Mouse (Mus musculus) large intestine, adult 2 months (tissue): ENCODE measurements around the gene Kctd20. TPM values are rescaled to one million over a fixed set of nuclear protein-coding genes. Genes with fewer than 3 reads are reported as not detected.

Experiments used
- DNase-seq: peaks from one replicate; pipeline ENCODE4 v3.0.0-alpha.2; 2012; ENCODE audit warnings: low read depth, low spot score
- WGBS: fragments of 180-500 bp; shearing (Covaris S2); methylation state at CpG from one replicate; pipeline ENCODE4 v1.1.7; 2018; 5-methylcytosine and 5-hydroxymethylcytosine counted together
- polyA plus RNA-seq: library from polyadenylated mRNA; depleted of rRNA; stranded (reverse); fragments of >200 nt; gene quantifications from 2 replicates; pipeline ENCODE4 v1.2.3, GENCODE M21; 2012; rRNA removed

Kctd20 gene
- 17.6 and 22.5 TPM in 2 replicates for polyA plus RNA-seq

- WGBS: under 1% methylated on average over 75 of the region's 80 CpGs
- peak; percentile 65 for DNase-seq
Observed at GRCm38 (mm10) chr17:28951831-28952799, at the start of gene Kctd20. TSS of gene Kctd20 (plus strand) at chr17:28951950.

- 34% methylated on average over 23 of the region's 23 CpGs for WGBS
- DNase-seq: no peak
Observed at GRCm38 (mm10) chr17:28904546-28905376, 47.0 kb upstream of the Kctd20 start.

- DNase-seq: no peak
- 83% methylated on average over 13 of the region's 13 CpGs for WGBS
Observed at GRCm38 (mm10) chr17:28905377-28905916, 46.3 kb upstream of the Kctd20 start.

GRCm38 (mm10) chr17:28907959-28908358 is 43.8 kb upstream of the Kctd20 start:
- DNase-seq: no peak
- 64% methylated on average over 7 of the region's 7 CpGs for WGBS

- DNase-seq: no peak
- 32% methylated on average over 29 of the region's 29 CpGs for WGBS
Observed at GRCm38 (mm10) chr17:28909252-28909941, 42.4 kb upstream of the Kctd20 start.

GRCm38 (mm10) chr17:28910139-28910538 is 41.6 kb upstream of the Kctd20 start:
- no peak for DNase-seq
- 43% methylated on average over 7 of the region's 7 CpGs for WGBS

- DNase-seq: peak; percentile 92
- 12% methylated on average over 5 of the region's 5 CpGs for WGBS
Observed at GRCm38 (mm10) chr17:28913200-28913599, 38.5 kb upstream of the Kctd20 start.

- DNase-seq: no peak
- WGBS: 31% methylated on average over 6 of the region's 6 CpGs
Observed at GRCm38 (mm10) chr17:28913940-28914339, 37.8 kb upstream of the Kctd20 start.

GRCm38 (mm10) chr17:28915060-28915628 is 36.6 kb upstream of the Kctd20 start, which contains the start of gene 4930539E08Rik:
TSS of gene 4930539E08Rik (minus strand) at chr17:28915324.
- DNase-seq: no peak
- WGBS: 39% methylated on average over 12 of the region's 12 CpGs

GRCm38 (mm10) chr17:28916520-28916919 is 35.2 kb upstream of the Kctd20 start:
- 90% methylated on average over 1 of the region's 1 CpGs for WGBS
- no peak for DNase-seq

GRCm38 (mm10) chr17:28921086-28921485 is 30.7 kb upstream of the Kctd20 start:
- no peak for DNase-seq
- WGBS: 82% methylated on average over 8 of the region's 8 CpGs

- no peak for DNase-seq
Observed at GRCm38 (mm10) chr17:28922096-28922495, 29.7 kb upstream of the Kctd20 start.

GRCm38 (mm10) chr17:28924957-28925595 is 26.7 kb upstream of the Kctd20 start:
- WGBS: 81% methylated on average over 8 of the region's 8 CpGs
- DNase-seq: no peak

More at GRCm38 (mm10) chr17:28922096-28922495, 29.7 kb upstream of the Kctd20 start:
- WGBS: 56% methylated on average over 6 of the region's 6 CpGs

- 19% methylated on average over 13 of the region's 13 CpGs for WGBS
- DNase-seq: peak; percentile 53
Observed at GRCm38 (mm10) chr17:28926380-28926779, 25.4 kb upstream of the Kctd20 start.

GRCm38 (mm10) chr17:28926866-28927635 is 24.7 kb upstream of the Kctd20 start:
- DNase-seq: no peak
- 37% methylated on average over 15 of the region's 15 CpGs for WGBS

GRCm38 (mm10) chr17:28928004-28928403 is 23.7 kb upstream of the Kctd20 start:
- 20% methylated on average over 9 of the region's 9 CpGs for WGBS
- peak; percentile 52 for DNase-seq

- no peak for DNase-seq
- 49% methylated on average over 4 of the region's 4 CpGs for WGBS
Observed at GRCm38 (mm10) chr17:28929369-28929768, 22.4 kb upstream of the Kctd20 start.
